Mouse (Mus musculus) liver, adult (tissue): ENCODE data around the gene Skint7.

Source experiments
- GATA4 ChIP-seq: IDR thresholded peaks from 2 replicates; pipeline ENCODE4 v1.6.1; 2014; ENCODE audit warnings: mild to moderate bottlenecking, low read length; ENCODE audit not compliant: insufficient replicate concordance

The Skint7 gene

DNA sequence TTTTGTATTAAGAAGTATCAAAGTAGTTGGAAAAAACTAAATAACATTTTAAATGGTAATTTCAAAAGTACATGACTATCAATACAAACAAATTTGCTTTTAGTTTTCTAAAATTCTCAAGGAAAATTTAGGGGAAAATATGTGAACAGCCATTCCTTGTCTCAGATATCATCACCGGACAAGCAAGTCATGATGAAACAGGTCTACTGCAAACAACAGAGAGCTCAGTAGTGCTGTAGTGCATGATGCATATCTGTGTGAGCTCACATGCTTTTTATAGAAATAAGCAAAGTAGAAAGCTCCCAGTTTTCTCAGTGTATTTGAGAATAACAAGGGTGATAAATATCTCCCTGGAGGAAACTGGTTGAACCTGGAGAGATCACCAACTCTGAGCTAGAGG is at the start of gene Skint7:
Skint7 (plus strand) TSS at position 301 of the 400 bp plus-strand sequence.
- no peak for TF ChIP-seq GATA4

DNA sequence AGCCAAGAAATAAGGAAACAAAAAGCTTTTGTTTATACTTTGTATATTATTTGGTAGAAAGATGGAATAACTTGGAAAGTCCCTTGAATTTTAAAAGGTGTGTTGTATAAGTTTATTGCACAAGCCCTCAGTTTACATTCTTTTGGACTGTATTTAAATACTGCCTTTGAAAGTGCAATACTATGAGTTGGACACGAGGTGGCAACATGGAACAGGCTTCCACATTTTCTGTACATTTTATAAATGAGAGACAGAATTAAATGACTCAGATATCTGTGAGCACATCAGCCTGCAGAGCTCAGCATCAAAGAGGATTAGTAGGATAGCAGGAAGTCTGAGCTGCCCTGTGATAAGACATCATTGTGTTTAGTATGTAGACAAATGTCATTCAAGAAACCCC is 11.4 kb upstream of the Skint7 start:
- TF ChIP-seq GATA4, result no peak

DNA sequence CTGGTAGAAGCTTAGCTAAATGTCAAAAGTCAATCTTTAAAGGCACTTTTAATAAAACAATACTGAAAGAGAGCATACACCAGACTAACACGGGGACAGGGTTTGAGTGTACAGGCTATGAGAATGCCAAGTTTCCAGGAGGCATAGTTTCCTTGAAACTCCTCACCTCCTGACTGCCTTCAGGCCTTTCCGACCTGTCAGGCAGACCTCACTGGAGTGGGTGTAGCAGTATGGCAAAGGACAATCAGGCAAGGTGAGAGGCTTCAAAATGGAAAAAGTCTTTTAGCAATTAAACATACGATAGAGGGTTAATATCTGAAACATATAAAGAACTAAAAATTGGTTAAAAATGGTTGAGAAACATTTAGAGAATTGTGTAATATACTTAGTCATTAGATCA is 9.1 kb upstream of the Skint7 start:
- TF ChIP-seq GATA4, result no peak

DNA sequence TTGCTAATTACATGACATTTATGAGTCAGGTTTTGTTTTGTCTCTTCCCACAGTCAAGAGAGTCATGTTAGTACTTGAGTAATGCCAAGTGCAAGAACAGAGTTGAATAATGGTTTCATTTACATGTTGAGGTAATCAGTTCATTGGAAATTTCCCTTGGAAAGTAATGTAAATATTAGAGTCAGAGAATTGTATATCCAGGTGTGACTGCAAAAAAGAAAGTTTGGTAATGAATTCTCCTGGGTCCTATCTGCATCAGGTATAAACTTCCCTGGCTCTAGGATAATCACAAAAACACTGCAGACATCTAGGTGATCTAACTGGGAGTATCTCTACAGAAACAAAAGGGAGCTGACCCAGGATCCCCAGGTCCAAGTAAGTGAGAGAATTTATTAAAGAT is 33.2 kb downstream of the Skint7 start, which contains the start of gene Skint1:
Skint1 (plus strand) TSS at position 301 of the 400 bp plus-strand sequence.
- TF ChIP-seq GATA4, result no peak
